Mouse (Mus musculus): ENCODE data around the gene Il27ra. TPM values are rescaled to one million over a fixed set of nuclear protein-coding genes. Genes with fewer than 3 reads are reported as not detected.

Il27ra gene
- polyA plus RNA-seq, 1 experiment from 2014 or later = 0.76 TPM

GRCm38 (mm10) chr8:84003612-84004246 is 38.7 kb downstream of the Il27ra start:
- Histone ChIP-seq H3K27me3 (ENCODE audit: insufficient read depth, low read length) (no peaks in the 10 kb centered on the region), H3K36me3 (replicated peaks; ENCODE audit: insufficient read depth, low read length) (peaks cover 15% of the 10 kb centered on the region; the same call in 1 of the 2 replicates), H3K4me2 (ENCODE audit: low read depth, low read length) (peak overlapping the region; percentile 83), H3K4me1 (ENCODE audit: insufficient read depth) (peaks cover 24% of the 10 kb centered on the region), H3K9ac (replicated peaks) (peak overlapping the region; percentile 63; the same call in 1 of the 2 replicates), H3K4me3 (ENCODE audit: low read depth, low read length) (peak overlapping the region; percentile 57; the same call in 1 of the 2 replicates), H3K27ac (ENCODE audit: low read depth) (no peak overlapping the region; the same call in 1 of the 2 replicates), H3K9me3 (ENCODE audit: low read length) (no peaks in the 10 kb centered on the region)
- WGBS (ENCODE audit: insufficient replicate concordance) = 71% methylated on average over 6 of the region's 6 CpGs
- TF ChIP-seq CTCF (IDR thresholded peaks at IDR 0.05; ENCODE audit: low read depth) = no peak
- no peak for TF ChIP-seq EP300 (IDR thresholded peaks at IDR 0.05; ENCODE audit: low read depth)
- DNase-seq = no peak
- ATAC-seq = no peak

DNA sequence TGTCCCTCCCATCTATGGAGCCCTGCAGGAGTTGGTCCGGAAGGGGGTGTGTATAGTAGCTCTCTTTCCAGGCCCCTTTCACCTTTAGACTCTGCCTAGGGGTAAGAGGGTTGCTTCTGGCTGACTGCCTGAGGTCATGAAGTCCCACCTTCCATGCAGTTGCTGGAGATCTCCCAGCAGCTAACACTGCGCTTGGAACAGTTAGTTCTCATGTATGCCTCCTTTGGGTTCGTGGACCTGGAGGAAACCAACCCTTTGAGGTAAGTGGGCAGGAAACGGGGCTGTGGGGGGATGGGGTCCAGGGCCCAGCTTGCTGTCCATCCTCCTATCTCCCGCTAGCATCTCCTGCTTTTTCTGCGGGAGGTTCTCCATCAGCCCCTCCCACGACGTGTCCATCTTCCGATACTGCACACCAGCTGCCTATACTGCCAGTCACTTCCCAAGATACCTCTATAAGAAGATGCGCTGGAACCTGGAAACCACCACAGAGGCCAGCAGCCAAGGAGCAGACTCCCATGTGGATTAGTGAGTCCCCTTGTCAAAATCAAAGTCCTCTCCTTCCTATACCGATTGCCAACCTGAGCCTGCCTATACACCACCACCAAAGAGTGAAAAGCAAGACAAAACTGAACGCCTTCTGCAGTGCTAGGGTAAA is 39.3 kb downstream of the Il27ra start:
- no peak overlapping the region for H3K27ac ChIP-seq (ENCODE audit: low read depth)
- peaks cover 27% of the 10 kb centered on the region for H3K4me1 ChIP-seq (ENCODE audit: insufficient read depth)
- DNase-seq (no peak), ATAC-seq (no peak)
- H3K9ac ChIP-seq (replicated peaks) = no peak overlapping the region
- H3K9me3 ChIP-seq (ENCODE audit: low read length) = no peaks in the 10 kb centered on the region
- H3K27me3 ChIP-seq (ENCODE audit: insufficient read depth, low read length) = no peaks in the 10 kb centered on the region
- H3K4me2 ChIP-seq (ENCODE audit: low read depth, low read length) = no peak overlapping the region
- WGBS (ENCODE audit: insufficient replicate concordance) = 68% methylated on average over 12 of the region's 12 CpGs
- H3K36me3 ChIP-seq (replicated peaks; ENCODE audit: insufficient read depth, low read length) = peaks cover 15% of the 10 kb centered on the region; the same call in 1 of the 2 replicates
- TF ChIP-seq EP300 (IDR thresholded peaks at IDR 0.05; ENCODE audit: low read depth) (no peak), CTCF (IDR thresholded peaks at IDR 0.05; ENCODE audit: low read depth) (no peak)
- no peak overlapping the region for H3K4me3 ChIP-seq (ENCODE audit: low read depth, low read length)

DNA sequence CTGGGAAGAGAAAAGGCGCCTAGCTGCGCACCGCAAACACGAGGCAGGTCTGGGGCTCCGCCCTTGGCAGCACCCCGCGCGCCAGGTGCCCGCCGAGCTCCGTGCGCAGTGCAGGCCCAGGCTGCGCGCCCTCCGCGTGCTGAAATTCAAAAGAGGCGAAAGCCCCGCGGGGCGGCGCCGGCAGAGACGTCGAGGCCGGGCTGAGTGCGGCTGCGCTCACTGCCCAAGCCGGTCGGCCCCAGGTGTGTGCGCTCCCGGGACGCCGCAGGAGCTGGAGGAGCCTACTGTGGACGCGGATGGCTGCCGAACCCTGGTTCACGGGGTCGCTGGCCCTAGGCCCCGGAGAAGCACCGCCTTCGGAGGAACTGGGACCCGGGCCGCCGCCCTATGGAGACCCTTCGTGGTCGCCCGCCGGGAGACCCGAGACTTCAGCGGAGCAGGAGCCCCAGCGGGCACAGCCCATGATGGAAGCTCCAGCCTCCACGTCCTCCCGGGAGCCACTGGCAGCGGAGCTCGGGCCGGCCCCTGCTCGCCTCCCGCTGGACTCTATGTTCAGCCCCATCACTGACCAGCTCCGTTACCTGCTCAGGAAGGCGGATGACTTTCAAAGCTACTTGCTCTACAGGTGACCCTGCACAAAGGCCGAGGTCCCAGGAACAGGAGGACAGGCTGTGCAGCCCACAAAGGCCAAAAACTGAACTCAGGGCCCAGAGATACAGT is 40.9 kb downstream of the Il27ra start, which contains the start of gene 1700067K01Rik:
Gene 1700067K01Rik (plus strand): TSS at position 222 of the 720 bp plus-strand sequence.
- no peak within 1 kb of the TSS for H3K4me2 ChIP-seq (ENCODE audit: low read depth, low read length)
- 74% methylated on average over 60 of the region's 61 CpGs for WGBS (ENCODE audit: insufficient replicate concordance)
- DNase-seq (no peak), ATAC-seq (no peak)
- H3K4me1 ChIP-seq (ENCODE audit: insufficient read depth) = peaks cover 29% of the 10 kb centered on the region
- no peaks in the 10 kb centered on the region for H3K9me3 ChIP-seq (ENCODE audit: low read length)
- no peaks in the 10 kb centered on the region for H3K27me3 ChIP-seq (ENCODE audit: insufficient read depth, low read length)
- no peak within 1 kb of the TSS for H3K27ac ChIP-seq (ENCODE audit: low read depth)
- no peak within 1 kb of the TSS for H3K4me3 ChIP-seq (ENCODE audit: low read depth, low read length)
- no peak within 1 kb of the TSS for H3K9ac ChIP-seq (replicated peaks)
- H3K36me3 ChIP-seq (replicated peaks; ENCODE audit: insufficient read depth, low read length) = peaks cover 15% of the 10 kb centered on the region; the same call in 1 of the 2 replicates
- TF ChIP-seq CTCF (IDR thresholded peaks at IDR 0.05; ENCODE audit: low read depth) (no peak), EP300 (IDR thresholded peaks at IDR 0.05; ENCODE audit: low read depth) (no peak)

DNA sequence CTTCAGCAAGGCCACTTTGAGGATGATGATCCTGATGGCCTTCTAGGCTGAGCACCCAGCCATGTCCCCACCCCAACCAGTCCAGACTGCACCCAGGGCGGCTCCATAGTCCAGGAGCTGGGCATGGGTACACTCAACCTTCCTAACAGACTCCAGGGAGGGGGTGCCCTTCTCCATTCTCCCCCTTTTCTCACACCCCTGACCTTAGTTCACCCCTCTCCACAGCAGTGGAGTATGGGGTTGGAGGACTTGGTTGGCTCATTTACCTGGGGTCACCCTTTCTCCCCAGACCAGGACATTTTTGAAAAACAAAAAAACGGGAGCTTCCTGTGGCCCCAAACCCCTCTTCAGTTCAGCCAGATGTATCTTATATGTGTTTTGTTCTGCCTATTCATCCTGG is 42.6 kb downstream of the Il27ra start:
- WGBS (ENCODE audit: insufficient replicate concordance) = 91% methylated on average over 2 of the region's 2 CpGs
- H3K4me2 ChIP-seq (ENCODE audit: low read depth, low read length) = 0 out of 2 replicates have a peak overlapping the region, but pooled peaks have one; percentile 91

DNA sequence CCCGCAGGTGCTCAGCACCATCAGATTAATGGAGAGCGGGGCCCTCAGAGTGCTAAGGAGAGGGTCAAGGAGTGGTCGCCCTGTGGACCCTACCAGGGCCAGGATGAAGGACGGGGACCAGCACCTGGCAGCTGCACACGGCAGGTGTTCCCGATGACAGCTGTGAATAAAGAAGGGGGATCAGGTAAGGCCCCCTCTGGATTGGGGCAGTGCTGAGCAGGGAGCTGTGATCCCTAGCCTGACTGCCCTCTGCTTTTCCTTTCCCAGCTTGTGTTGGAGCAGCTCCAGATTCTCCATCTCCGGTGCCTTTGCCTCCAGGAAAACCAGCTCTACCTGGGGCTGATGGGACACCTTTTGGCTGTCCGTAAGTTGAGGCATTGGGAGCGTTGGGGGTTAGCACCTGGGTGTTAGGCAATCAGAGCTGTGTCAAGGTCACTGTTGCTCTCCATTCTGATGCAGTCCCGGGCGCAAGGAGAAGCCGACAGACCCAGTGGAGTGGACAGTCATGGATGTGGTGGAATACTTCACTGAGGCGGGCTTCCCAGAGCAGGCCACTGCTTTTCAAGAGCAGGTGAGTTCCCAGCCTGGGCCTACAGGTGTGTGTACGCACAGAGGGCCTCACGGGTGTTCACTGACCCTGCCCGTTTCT is 43.2 kb downstream of the Il27ra start:
- Histone ChIP-seq H3K4me1 (ENCODE audit: insufficient read depth) (peaks cover 28% of the 10 kb centered on the region), H3K36me3 (replicated peaks; ENCODE audit: insufficient read depth, low read length) (peaks cover 15% of the 10 kb centered on the region; the same call in 1 of the 2 replicates), H3K9me3 (ENCODE audit: low read length) (no peaks in the 10 kb centered on the region), H3K27ac (ENCODE audit: low read depth) (no peak overlapping the region), H3K4me3 (ENCODE audit: low read depth, low read length) (peak overlapping the region; percentile 71), H3K27me3 (ENCODE audit: insufficient read depth, low read length) (no peaks in the 10 kb centered on the region), H3K4me2 (ENCODE audit: low read depth, low read length) (peak overlapping the region; percentile 91), H3K9ac (replicated peaks) (peak overlapping the region; percentile 83)
- ATAC-seq = no peak
- peak; percentile 29 for DNase-seq
- WGBS (ENCODE audit: insufficient replicate concordance) = 63% methylated on average over 16 of the region's 16 CpGs
- no peak for TF ChIP-seq EP300 (IDR thresholded peaks at IDR 0.05; ENCODE audit: low read depth)
- no peak for TF ChIP-seq CTCF (IDR thresholded peaks at IDR 0.05; ENCODE audit: low read depth)

More for the DNA sequence above, 42.6 kb downstream of the Il27ra start:
- Histone ChIP-seq H3K27ac (ENCODE audit: low read depth) (no peak overlapping the region), H3K9me3 (ENCODE audit: low read length) (no peaks in the 10 kb centered on the region), H3K4me1 (ENCODE audit: insufficient read depth) (peaks cover 32% of the 10 kb centered on the region), H3K36me3 (replicated peaks; ENCODE audit: insufficient read depth, low read length) (peaks cover 15% of the 10 kb centered on the region; the same call in 1 of the 2 replicates), H3K9ac (replicated peaks) (no peak overlapping the region), H3K4me3 (ENCODE audit: low read depth, low read length) (no peak overlapping the region), H3K27me3 (ENCODE audit: insufficient read depth, low read length) (no peaks in the 10 kb centered on the region)
- ATAC-seq (no peak), DNase-seq (no peak)
- no peak for TF ChIP-seq CTCF (IDR thresholded peaks at IDR 0.05; ENCODE audit: low read depth)
